Mouse (Mus musculus): ENCODE measurements around the gene Bcar1. TPM values are rescaled to one million over a fixed set of nuclear protein-coding genes. Genes with fewer than 3 reads are reported as not detected.

Bcar1 gene
- polyA plus RNA-seq, 1 experiment from 2014 or later, result 50.0 TPM

DNA sequence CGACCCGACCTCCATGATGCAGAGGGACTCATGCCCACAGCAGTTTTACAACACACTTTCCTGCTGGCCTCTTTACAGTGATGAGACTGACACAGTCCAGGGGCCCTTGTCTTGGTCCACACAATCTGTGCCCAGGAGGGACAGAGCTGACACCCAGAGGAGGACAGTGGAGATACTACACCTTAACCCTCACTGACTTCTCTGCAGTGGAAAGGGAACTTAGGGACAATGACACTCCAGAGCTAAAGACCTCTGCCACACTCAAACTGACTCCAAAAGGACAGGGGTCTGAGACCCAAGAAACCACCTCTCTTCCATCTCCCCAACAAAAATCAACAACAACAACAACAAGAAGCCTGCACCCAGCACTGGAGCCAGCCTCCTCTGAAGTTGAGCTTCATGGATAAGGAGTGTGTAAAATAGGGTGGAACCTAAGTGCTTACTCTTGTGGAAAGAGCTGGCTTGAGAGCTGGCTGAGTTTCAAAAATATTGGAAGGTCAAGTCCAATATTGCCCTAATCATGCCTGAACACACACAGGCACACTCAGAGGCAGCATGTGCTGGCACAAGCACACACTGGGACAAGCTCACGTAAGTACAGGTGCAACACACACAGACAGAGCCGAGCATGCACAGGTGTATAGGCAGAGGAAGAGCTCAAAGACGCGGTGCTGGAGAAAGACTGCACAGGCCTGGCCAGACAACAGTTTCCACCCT is 9.2 kb downstream of the Bcar1 start:
- no peak for ATAC-seq
- Histone ChIP-seq H3K9ac (peak overlapping the region; percentile 22; the same call in 1 of the 2 replicates), H3K27me3 (no peaks in the 10 kb centered on the region), H3K4me3 (no peak overlapping the region), H3K36me3 (ENCODE audit: poor library complexity, severe bottlenecking) (no peaks in the 10 kb centered on the region), H3K27ac (peak overlapping the region; percentile 51), H3K9me3 (replicated peaks) (no peaks in the 10 kb centered on the region), H3K4me1 (peaks cover 90% of the 10 kb centered on the region), H3K4me2 (no peak overlapping the region)
- 53% methylated on average over 6 of the region's 6 CpGs for WGBS

DNA sequence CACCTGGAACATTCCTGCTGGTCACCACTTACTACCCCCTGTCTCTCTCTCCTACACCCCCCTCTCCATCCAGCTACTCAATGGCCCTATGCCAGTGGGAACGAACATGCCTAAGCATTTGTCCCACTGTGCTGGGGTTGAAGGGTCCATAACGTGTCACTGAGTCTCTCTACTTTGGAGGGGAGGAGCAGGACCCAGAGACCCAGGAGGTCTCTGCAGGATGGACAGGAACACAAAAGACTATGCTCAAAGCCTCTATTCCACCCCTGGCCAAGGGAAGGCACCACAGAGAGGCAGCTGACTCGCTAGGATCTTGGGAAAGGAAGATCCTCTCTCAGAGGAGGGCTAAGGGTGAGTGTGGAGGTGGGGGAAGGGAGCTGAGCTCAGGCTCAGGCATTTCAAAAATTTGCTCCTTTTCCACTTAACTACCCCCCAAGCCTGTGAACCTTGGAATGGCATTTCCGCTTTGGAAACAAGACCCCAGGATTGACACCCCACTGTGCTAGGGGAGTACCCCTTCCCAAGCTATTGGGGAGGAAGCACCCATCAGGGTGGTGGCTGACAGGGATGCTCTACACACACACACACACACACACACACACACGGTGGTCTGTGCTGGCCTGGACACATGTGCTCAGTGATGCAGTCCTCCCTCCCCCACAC is 9.9 kb downstream of the Bcar1 start:
- 0 out of 2 replicates have a peak overlapping the region, but pooled peaks have one; percentile 23 for H3K9ac ChIP-seq
- H3K4me1 ChIP-seq, result peaks cover 90% of the 10 kb centered on the region
- peak overlapping the region; percentile 60; the same call in 1 of the 2 replicates for H3K27ac ChIP-seq

DNA sequence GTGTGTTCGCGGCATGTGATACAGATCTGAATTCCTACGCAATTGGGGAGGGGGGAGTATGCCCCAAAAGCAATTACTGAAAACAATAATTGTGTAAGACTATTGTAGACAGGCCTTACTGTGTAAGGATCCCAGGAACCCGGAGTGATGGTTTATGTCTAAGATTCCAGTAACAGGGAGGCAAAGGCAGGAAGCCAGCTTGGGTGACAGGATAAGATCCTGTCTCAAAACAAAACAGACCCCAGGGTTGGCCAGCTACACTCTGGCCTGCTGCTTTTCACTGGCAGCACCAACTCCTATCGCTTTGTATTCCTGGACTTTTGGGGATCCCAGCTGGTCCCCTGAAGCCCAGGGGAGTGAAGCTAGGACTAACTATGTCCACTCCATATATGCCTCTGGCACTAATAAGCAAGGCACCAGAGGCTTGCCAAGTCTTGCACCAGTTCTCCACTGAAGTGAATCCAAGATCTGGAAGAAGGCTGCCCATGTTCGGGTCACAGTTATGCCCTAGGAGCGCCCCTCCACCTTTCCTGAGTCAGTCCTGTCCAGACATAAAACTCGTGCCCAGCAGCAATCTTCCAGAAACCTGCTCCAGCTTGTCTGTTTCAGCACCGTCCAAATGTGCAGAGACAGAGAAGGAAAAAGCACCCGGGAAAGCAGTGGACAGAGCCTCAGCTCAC is 11.1 kb downstream of the Bcar1 start:
- 29% methylated on average over 10 of the region's 10 CpGs for WGBS

More for the DNA sequence above, 9.9 kb downstream of the Bcar1 start:
- H3K27me3 ChIP-seq, result no peaks in the 10 kb centered on the region
- 8% methylated on average over 5 of the region's 5 CpGs for WGBS
- no peak for ATAC-seq
- no peak overlapping the region for H3K4me3 ChIP-seq
- no peaks in the 10 kb centered on the region for H3K36me3 ChIP-seq (ENCODE audit: poor library complexity, severe bottlenecking)
- H3K9me3 ChIP-seq (replicated peaks), result no peaks in the 10 kb centered on the region
- H3K4me2 ChIP-seq, result no peak overlapping the region

DNA sequence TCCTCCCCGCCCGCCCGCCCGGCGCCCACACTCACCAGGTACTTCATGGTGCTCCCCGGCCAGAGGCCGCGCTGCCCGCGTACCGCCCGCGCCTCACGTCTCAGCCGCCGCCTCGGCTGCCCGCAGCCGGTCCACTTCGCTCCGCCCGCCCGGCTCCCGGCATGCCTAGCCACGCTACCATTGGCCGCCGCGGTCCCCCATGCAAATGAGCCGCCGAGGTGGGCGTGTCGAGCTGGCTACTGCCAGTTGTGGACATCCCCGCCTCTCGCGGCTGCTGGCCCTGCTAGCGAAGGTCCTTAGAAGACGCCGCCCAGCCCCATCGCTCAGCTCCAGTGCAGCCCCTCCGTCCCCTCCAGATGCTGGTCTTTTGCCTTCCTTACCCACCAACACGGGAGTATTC is 11.6 kb downstream of the Bcar1 start:
- 0% methylated on average over 26 of the region's 41 CpGs for WGBS

More for the DNA sequence above, 11.1 kb downstream of the Bcar1 start:
- H3K9ac ChIP-seq, result peak overlapping the region; percentile 88
- H3K4me1 ChIP-seq, result peaks cover 93% of the 10 kb centered on the region
- peak overlapping the region; percentile 75 for H3K4me3 ChIP-seq
- no peak for ATAC-seq
- H3K27me3 ChIP-seq, result no peaks in the 10 kb centered on the region
- H3K27ac ChIP-seq, result peak overlapping the region; percentile 60
- no peaks in the 10 kb centered on the region for H3K9me3 ChIP-seq (replicated peaks)
- peak overlapping the region; percentile 75 for H3K4me2 ChIP-seq
- H3K36me3 ChIP-seq (ENCODE audit: poor library complexity, severe bottlenecking), result no peaks in the 10 kb centered on the region

DNA sequence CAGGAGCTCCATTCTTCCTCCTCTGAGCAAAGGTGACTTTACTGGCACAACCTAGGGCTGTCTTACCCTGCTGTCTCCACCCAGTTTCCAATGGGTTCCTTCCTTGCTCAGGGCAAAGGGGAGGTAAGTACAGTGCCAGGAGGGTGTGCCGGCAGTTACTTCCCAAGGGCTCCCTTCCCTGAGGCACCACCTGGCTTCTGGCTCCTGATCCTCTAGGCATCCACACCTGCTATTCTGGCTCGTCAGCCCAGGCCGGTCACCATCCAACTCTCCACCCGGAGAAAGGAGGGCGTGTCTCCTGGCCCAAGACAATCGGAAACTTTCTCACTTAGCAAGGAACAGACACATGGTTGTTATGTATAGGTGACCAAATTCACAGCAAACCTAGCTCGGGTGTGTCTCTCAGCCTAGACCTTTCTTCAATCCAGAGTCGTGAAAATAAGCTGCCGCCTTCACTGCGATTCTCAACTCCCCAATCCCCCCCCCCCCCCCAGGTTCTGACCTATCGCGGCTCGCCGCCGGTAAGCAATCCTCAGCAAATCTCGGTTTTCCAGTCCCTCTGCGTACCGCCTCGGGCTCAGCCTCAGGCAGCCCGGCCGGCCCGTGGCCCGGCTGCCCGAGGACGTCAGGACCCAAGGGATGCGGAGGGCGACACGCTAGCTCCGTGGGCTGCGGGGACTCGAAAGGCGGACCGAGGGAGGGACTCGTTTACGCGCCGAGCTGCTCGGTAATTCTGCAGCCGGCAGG is 12.2 kb downstream of the Bcar1 start:
- Histone ChIP-seq H3K9me3 (replicated peaks) (no peaks in the 10 kb centered on the region), H3K27me3 (no peaks in the 10 kb centered on the region), H3K27ac (peak overlapping the region; percentile 68; the same call in 1 of the 2 replicates), H3K36me3 (ENCODE audit: poor library complexity, severe bottlenecking) (no peaks in the 10 kb centered on the region), H3K4me1 (peaks cover 88% of the 10 kb centered on the region), H3K4me2 (peak overlapping the region; percentile 75), H3K4me3 (peak overlapping the region; percentile 75), H3K9ac (peak overlapping the region; percentile 88)
- peak; percentile 42 for ATAC-seq
- WGBS, result 1% methylated on average over 39 of the region's 39 CpGs

More for the DNA sequence above, 11.6 kb downstream of the Bcar1 start:
- peak; percentile 96 for ATAC-seq
- H3K27me3 ChIP-seq, result no peaks in the 10 kb centered on the region
- H3K4me1 ChIP-seq, result peaks cover 88% of the 10 kb centered on the region
- H3K4me2 ChIP-seq, result peak overlapping the region; percentile 75
- peak overlapping the region; percentile 88 for H3K9ac ChIP-seq
- H3K27ac ChIP-seq, result peak overlapping the region; percentile 68
- no peaks in the 10 kb centered on the region for H3K9me3 ChIP-seq (replicated peaks)
- H3K36me3 ChIP-seq (ENCODE audit: poor library complexity, severe bottlenecking), result no peaks in the 10 kb centered on the region
- peak overlapping the region; percentile 75 for H3K4me3 ChIP-seq

DNA sequence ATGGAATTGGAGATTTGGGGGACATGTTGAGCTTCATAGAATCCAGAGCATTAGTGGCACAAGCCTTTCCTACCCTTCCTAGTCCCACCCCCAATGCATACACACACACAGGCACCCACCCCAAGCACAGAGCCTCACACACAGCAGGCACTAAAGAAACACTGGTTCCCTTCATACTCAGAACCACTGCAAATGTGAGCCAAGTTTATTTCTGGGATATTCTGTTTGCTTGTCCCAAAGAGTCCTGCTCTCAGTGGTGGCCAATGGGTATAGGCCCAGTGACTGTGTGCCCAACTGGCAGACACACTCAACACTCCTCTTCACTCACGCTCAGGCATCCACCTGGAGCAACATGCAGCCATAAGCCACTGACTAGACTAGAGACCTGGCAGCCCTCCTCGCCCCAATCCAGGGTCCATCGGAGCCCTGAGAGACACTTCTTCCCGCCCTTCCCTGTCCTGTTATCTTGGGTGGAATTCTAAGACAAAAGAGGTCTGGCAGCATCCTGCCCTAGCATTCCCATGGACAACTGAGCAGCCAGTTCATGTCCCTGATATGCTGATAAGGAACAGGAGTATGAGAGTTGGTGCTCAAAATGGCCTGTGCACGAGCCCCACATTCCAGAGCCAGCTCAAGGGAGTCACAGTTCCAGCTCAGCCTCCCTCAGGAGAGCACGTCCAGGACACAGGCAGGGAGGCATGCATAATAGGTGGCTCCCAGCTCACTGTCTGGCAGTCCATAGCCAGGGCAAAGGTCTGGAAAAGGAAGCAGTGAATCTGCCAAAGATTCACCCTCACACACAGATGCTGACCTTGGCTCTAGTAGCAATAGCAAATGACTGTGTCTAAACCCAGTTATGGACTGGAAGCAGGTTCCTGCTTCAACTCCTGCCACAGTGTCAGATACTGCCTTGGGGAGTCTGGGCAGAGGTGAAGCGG is 14.1 kb downstream of the Bcar1 start:
- no peak overlapping the region for H3K4me3 ChIP-seq
- no peaks in the 10 kb centered on the region for H3K27me3 ChIP-seq
- H3K9me3 ChIP-seq (replicated peaks), result no peaks in the 10 kb centered on the region
- WGBS, result 78% methylated on average over 7 of the region's 7 CpGs
- ATAC-seq, result no peak
- H3K4me2 ChIP-seq, result peak overlapping the region; percentile 75; the same call in 1 of the 2 replicates
- peaks cover 72% of the 10 kb centered on the region for H3K4me1 ChIP-seq
- H3K9ac ChIP-seq, result no peak overlapping the region
- no peak overlapping the region for H3K27ac ChIP-seq
- H3K36me3 ChIP-seq (ENCODE audit: poor library complexity, severe bottlenecking), result no peaks in the 10 kb centered on the region

DNA sequence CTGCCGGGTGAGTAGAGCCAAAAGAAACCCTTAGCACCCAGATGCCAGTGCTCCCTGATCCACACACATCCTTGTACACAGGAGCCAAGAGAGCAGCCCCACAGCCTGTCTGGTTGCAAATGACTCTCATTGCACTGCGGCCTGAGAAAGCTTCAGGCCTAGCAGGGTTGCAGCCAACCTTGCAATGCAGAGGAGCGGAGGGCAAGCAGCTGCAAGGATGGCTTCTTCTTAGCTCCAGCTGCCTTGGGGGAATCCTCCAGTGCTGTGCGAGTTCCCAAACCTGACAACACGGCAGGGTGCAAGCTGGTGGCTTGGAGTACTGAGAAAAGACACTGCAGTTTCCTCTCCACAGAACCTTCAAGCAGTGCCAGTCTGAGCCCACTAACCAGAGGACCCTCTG is 15.1 kb downstream of the Bcar1 start:
- H3K4me3 ChIP-seq, result no peak overlapping the region
- no peaks in the 10 kb centered on the region for H3K27me3 ChIP-seq
- no peak overlapping the region; the same call in 1 of the 2 replicates for H3K27ac ChIP-seq
- no peaks in the 10 kb centered on the region for H3K36me3 ChIP-seq (ENCODE audit: poor library complexity, severe bottlenecking)
- WGBS, result 78% methylated on average over 5 of the region's 5 CpGs
- H3K9ac ChIP-seq, result peak overlapping the region; percentile 30; the same call in 1 of the 2 replicates
- peaks cover 62% of the 10 kb centered on the region for H3K4me1 ChIP-seq
- no peak for ATAC-seq
- H3K4me2 ChIP-seq, result no peak overlapping the region
- H3K9me3 ChIP-seq (replicated peaks), result no peaks in the 10 kb centered on the region

DNA sequence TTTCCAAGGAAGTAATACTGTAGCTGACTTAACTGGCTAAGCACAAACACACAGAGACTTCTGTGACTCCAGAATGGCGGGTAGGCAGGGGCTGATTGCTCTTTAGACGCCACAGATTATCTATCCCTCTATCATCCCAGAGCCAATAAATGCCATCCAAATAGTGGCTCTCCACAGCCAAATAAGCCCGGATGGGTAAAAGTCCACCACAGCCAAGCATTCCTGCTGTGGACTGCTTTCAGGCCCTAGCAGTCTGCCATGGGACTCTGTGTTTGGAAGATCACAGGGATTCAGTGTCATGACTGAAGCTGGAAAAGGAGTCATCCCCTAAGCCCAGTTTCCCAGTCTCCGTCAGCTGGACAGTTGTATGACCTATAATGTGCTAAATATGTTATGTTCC is 16.1 kb downstream of the Bcar1 start:
- ATAC-seq, result no peak
- H3K4me1 ChIP-seq, result peaks cover 53% of the 10 kb centered on the region
- no peak overlapping the region for H3K9ac ChIP-seq
- WGBS, result 89% methylated on average over 4 of the region's 4 CpGs
- no peaks in the 10 kb centered on the region for H3K27me3 ChIP-seq
- H3K4me3 ChIP-seq, result no peak overlapping the region
- no peaks in the 10 kb centered on the region for H3K36me3 ChIP-seq (ENCODE audit: poor library complexity, severe bottlenecking)
- no peaks in the 10 kb centered on the region for H3K9me3 ChIP-seq (replicated peaks)
- H3K27ac ChIP-seq, result no peak overlapping the region
- no peak overlapping the region for H3K4me2 ChIP-seq

DNA sequence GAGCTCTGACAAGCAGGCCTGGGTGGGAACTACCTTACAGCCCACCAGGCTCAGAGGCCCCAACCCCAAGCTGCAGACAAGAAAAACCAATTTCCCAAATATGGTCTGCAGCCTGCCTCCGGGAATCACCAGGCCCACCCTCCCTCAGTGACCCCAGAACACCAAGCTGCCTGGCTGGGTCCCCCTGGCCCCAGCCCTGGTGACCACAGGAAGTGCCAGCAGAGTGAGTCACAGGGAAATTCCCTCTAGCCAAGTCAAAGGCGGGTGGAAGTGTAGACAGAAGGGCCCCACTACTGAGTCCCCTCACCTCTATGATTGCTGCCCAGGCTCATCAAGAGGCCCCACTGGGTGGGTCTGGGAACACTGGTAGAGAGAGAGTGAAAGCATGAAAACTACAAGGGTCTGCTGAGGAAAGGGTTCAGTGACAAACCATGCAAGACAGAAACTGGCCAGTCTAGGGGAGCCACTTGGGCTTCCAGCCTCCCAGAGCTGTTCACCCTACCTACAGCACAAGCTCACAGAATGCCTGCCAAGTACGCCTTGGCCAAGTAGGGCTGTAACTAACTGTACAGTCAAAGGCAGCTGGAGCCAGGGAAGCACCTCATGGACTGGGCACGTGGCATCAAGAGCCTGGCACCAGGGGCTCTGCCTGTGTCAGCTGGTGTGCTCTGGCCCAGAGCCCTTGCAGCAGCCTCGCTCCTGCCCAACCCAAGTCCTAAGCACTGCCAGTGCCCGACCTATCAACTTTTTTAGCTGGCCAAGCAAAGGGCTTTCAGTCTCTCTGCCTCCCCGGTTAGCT is 17.3 kb downstream of the Bcar1 start:
- 80% methylated on average over 7 of the region's 7 CpGs for WGBS
- Histone ChIP-seq H3K4me2 (no peak overlapping the region), H3K36me3 (ENCODE audit: poor library complexity, severe bottlenecking) (no peaks in the 10 kb centered on the region; the same call in 1 of the 2 replicates), H3K27ac (no peak overlapping the region), H3K4me1 (peaks cover 46% of the 10 kb centered on the region), H3K9ac (no peak overlapping the region), H3K4me3 (no peak overlapping the region), H3K9me3 (replicated peaks) (no peaks in the 10 kb centered on the region), H3K27me3 (no peaks in the 10 kb centered on the region)
- ATAC-seq, result peak; percentile 44; the same call in 1 of the 2 replicates

DNA sequence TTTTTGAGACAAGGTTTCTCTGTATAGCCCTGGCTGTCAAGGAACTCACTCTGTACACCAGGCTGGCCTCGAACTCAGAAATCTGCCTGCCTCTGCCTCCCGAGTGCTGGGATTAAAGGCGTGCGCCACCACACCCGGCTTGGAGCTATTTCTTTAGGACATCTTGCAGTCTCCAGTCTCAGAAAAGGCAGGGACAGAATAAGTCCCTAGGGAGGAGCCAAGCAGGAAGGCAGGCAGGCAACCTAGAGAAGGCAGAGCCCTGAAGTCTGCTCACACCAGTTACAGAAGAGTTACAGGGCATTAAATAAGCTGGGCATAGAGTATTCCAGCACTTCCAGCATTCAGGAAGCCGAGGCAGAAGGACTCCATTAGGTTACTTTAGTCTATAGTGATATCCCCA is 18.3 kb downstream of the Bcar1 start:
- Histone ChIP-seq H3K27me3 (no peaks in the 10 kb centered on the region), H3K9me3 (replicated peaks) (no peaks in the 10 kb centered on the region), H3K27ac (no peak overlapping the region), H3K4me3 (no peak overlapping the region), H3K36me3 (ENCODE audit: poor library complexity, severe bottlenecking) (peaks cover 10% of the 10 kb centered on the region), H3K4me2 (no peak overlapping the region), H3K4me1 (peaks cover 36% of the 10 kb centered on the region), H3K9ac (no peak overlapping the region)
- 94% methylated on average over 6 of the region's 6 CpGs for WGBS
- no peak for ATAC-seq

All from forebrain, embryonic 13.5 days (tissue).